Mouse (Mus musculus): ENCODE measurements around the gene Ndufaf8. TPM values are rescaled to one million over a fixed set of nuclear protein-coding genes. Genes with fewer than 3 reads are reported as not detected.
A peak's percentile ranks its signal among the peaks of the same experiment; 100 is the strongest.

Gene Ndufaf8
- polyA plus RNA-seq, 1 experiment, result 56.7 TPM

GRCm38 (mm10) chr11:120137625-120138004 is 38.9 kb downstream of the Ndufaf8 start:
- Histone ChIP-seq H3ac (ENCODE audit: control insufficient read depth, insufficient read length) (no peak overlapping the region), H3K4me3 (no peak overlapping the region), H3K36me3 (ENCODE audit: control insufficient read depth, insufficient read depth) (peaks cover 3% of the 10 kb centered on the region), H3K27me3 (ENCODE audit: control insufficient read depth, insufficient read depth, insufficient read length) (no peaks in the 10 kb centered on the region), H3K79me2 (ENCODE audit: control insufficient read depth, insufficient read depth) (peaks cover 3% of the 10 kb centered on the region), H3K4me2 (ENCODE audit: low read depth) (no peak overlapping the region)
- TF ChIP-seq USF1 (IDR thresholded peaks at IDR 0.05; ENCODE audit: low read depth), result no peak
- no peak for TF ChIP-seq SRF (IDR thresholded peaks at IDR 0.05; ENCODE audit: control insufficient read depth, insufficient read length, low read depth)
- TF ChIP-seq CEBPB (IDR thresholded peaks at IDR 0.05; ENCODE audit: insufficient read depth, poor library complexity, severe bottlenecking), result no peak
- no peak for TF ChIP-seq E2F4 (IDR thresholded peaks at IDR 0.05; ENCODE audit: insufficient read depth)
- TF ChIP-seq TCF3 (IDR thresholded peaks at IDR 0.05; ENCODE audit: insufficient read length, low read depth), result no peak
- no peak for TF ChIP-seq REST (IDR thresholded peaks at IDR 0.05; ENCODE audit: insufficient read depth, insufficient read length)
- no peak for TF ChIP-seq POLR2AphosphoS2 (IDR thresholded peaks at IDR 0.05; ENCODE audit: insufficient read length, low read depth)
- TF ChIP-seq MYOD1 (IDR thresholded peaks at IDR 0.05; ENCODE audit: control insufficient read depth in 1 of 3, insufficient read length in 2 of 3, low read depth in 2 of 3), result no peak
- no peak for TF ChIP-seq TCF12 (IDR thresholded peaks at IDR 0.05; ENCODE audit: insufficient read depth, poor library complexity, severe bottlenecking)
- no peak for TF ChIP-seq MYOG (IDR thresholded peaks at IDR 0.05; ENCODE audit: control insufficient read depth in 1 of 3, insufficient read depth in 1 of 3, insufficient read length in 2 of 3, low read depth in 2 of 3)

GRCm38 (mm10) chr11:120139309-120139731 is 40.6 kb downstream of the Ndufaf8 start:
- Histone ChIP-seq H3K4me2 (ENCODE audit: low read depth) (no peak overlapping the region), H3K4me3 (no peak overlapping the region), H3K36me3 (ENCODE audit: control insufficient read depth, insufficient read depth) (no peaks in the 10 kb centered on the region), H3ac (ENCODE audit: control insufficient read depth, insufficient read length) (no peak overlapping the region), H3K27me3 (ENCODE audit: control insufficient read depth, insufficient read depth, insufficient read length) (no peaks in the 10 kb centered on the region), H3K79me2 (ENCODE audit: control insufficient read depth, insufficient read depth) (peaks cover 7% of the 10 kb centered on the region)
- TF ChIP-seq USF1 (IDR thresholded peaks at IDR 0.05; ENCODE audit: low read depth) (no peak), REST (IDR thresholded peaks at IDR 0.05; ENCODE audit: insufficient read depth, insufficient read length) (no peak), TCF3 (IDR thresholded peaks at IDR 0.05; ENCODE audit: insufficient read length, low read depth) (no peak), MYOD1 (IDR thresholded peaks at IDR 0.05; ENCODE audit: control insufficient read depth in 1 of 3, insufficient read length in 2 of 3, low read depth in 2 of 3) (peak in 1 of 3 experiments; percentile 54), POLR2AphosphoS2 (IDR thresholded peaks at IDR 0.05; ENCODE audit: insufficient read length, low read depth) (no peak), SRF (IDR thresholded peaks at IDR 0.05; ENCODE audit: control insufficient read depth, insufficient read length, low read depth) (no peak), CEBPB (IDR thresholded peaks at IDR 0.05; ENCODE audit: insufficient read depth, poor library complexity, severe bottlenecking) (no peak), MYOG (IDR thresholded peaks at IDR 0.05; ENCODE audit: control insufficient read depth in 1 of 3, insufficient read depth in 1 of 3, insufficient read length in 2 of 3, low read depth in 2 of 3) (peak in 2 of 3 experiments; percentile 23 to 45), TCF12 (IDR thresholded peaks at IDR 0.05; ENCODE audit: insufficient read depth, poor library complexity, severe bottlenecking) (no peak), POLR2A (IDR thresholded peaks at IDR 0.05; ENCODE audit: insufficient read length, low read depth) (no peak), MAX (IDR thresholded peaks at IDR 0.05; ENCODE audit: low read depth) (no peak), E2F4 (IDR thresholded peaks at IDR 0.05; ENCODE audit: insufficient read depth) (no peak)

GRCm38 (mm10) chr11:120140255-120140654 is 41.5 kb downstream of the Ndufaf8 start:
- Histone ChIP-seq H3K4me3 (no peak overlapping the region), H3K4me2 (ENCODE audit: low read depth) (no peak overlapping the region), H3ac (ENCODE audit: control insufficient read depth, insufficient read length) (no peak overlapping the region), H3K27me3 (ENCODE audit: control insufficient read depth, insufficient read depth, insufficient read length) (no peaks in the 10 kb centered on the region), H3K36me3 (ENCODE audit: control insufficient read depth, insufficient read depth) (no peaks in the 10 kb centered on the region), H3K79me2 (ENCODE audit: control insufficient read depth, insufficient read depth) (peaks cover 14% of the 10 kb centered on the region)
- TF ChIP-seq MYOD1 (IDR thresholded peaks at IDR 0.05; ENCODE audit: control insufficient read depth in 1 of 3, insufficient read length in 2 of 3, low read depth in 2 of 3) (no peak), TCF3 (IDR thresholded peaks at IDR 0.05; ENCODE audit: insufficient read length, low read depth) (no peak), MYOG (IDR thresholded peaks at IDR 0.05; ENCODE audit: control insufficient read depth in 1 of 3, insufficient read depth in 1 of 3, insufficient read length in 2 of 3, low read depth in 2 of 3) (no peak), USF1 (IDR thresholded peaks at IDR 0.05; ENCODE audit: low read depth) (no peak), TCF12 (IDR thresholded peaks at IDR 0.05; ENCODE audit: insufficient read depth, poor library complexity, severe bottlenecking) (no peak), POLR2AphosphoS2 (IDR thresholded peaks at IDR 0.05; ENCODE audit: insufficient read length, low read depth) (no peak)

- Histone ChIP-seq H3K79me2 (ENCODE audit: control insufficient read depth, insufficient read depth) (peaks cover 16% of the 10 kb centered on the region), H3K4me2 (ENCODE audit: low read depth) (no peak overlapping the region), H3K36me3 (ENCODE audit: control insufficient read depth, insufficient read depth) (no peaks in the 10 kb centered on the region), H3K4me3 (no peak overlapping the region), H3K27me3 (ENCODE audit: control insufficient read depth, insufficient read depth, insufficient read length) (no peaks in the 10 kb centered on the region), H3ac (ENCODE audit: control insufficient read depth, insufficient read length) (no peak overlapping the region)
- TF ChIP-seq MYOG (IDR thresholded peaks at IDR 0.05; ENCODE audit: control insufficient read depth in 1 of 3, insufficient read depth in 1 of 3, insufficient read length in 2 of 3, low read depth in 2 of 3), result peak in 1 of 3 experiments; percentile 29
- no peak for TF ChIP-seq TCF12 (IDR thresholded peaks at IDR 0.05; ENCODE audit: insufficient read depth, poor library complexity, severe bottlenecking)
Observed at GRCm38 (mm10) chr11:120142601-120143051, 43.9 kb downstream of the Ndufaf8 start.

GRCm38 (mm10) chr11:120143708-120144497 is 45.2 kb downstream of the Ndufaf8 start:
- no peaks in the 10 kb centered on the region for H3K27me3 ChIP-seq (ENCODE audit: control insufficient read depth, insufficient read depth, insufficient read length)
- H3ac ChIP-seq (ENCODE audit: control insufficient read depth, insufficient read length), result no peak overlapping the region
- H3K4me3 ChIP-seq, result no peak overlapping the region
- H3K4me2 ChIP-seq (ENCODE audit: low read depth), result no peak overlapping the region
- H3K36me3 ChIP-seq (ENCODE audit: control insufficient read depth, insufficient read depth), result no peaks in the 10 kb centered on the region
- H3K79me2 ChIP-seq (ENCODE audit: control insufficient read depth, insufficient read depth), result peaks cover 29% of the 10 kb centered on the region
- TF ChIP-seq MYOD1 (IDR thresholded peaks at IDR 0.05; ENCODE audit: control insufficient read depth in 1 of 3, insufficient read length in 2 of 3, low read depth in 2 of 3) (peak in 2 of 3 experiments; percentile 68 to 72), MYOG (IDR thresholded peaks at IDR 0.05; ENCODE audit: control insufficient read depth in 1 of 3, insufficient read depth in 1 of 3, insufficient read length in 2 of 3, low read depth in 2 of 3) (peak in 1 of 3 experiments; percentile 61), USF1 (IDR thresholded peaks at IDR 0.05; ENCODE audit: low read depth) (no peak)
